Mouse (Mus musculus): ENCODE results near the gene 9230102O04Rik. TPM values are rescaled to one million over a fixed set of nuclear protein-coding genes. Genes with fewer than 3 reads are reported as not detected.

The 9230102O04Rik gene
- not detected in 2 replicates for polyA plus RNA-seq (2015; fragmentation: Nextera tagmentation; extraction: Ambion mirVana)

DNA sequence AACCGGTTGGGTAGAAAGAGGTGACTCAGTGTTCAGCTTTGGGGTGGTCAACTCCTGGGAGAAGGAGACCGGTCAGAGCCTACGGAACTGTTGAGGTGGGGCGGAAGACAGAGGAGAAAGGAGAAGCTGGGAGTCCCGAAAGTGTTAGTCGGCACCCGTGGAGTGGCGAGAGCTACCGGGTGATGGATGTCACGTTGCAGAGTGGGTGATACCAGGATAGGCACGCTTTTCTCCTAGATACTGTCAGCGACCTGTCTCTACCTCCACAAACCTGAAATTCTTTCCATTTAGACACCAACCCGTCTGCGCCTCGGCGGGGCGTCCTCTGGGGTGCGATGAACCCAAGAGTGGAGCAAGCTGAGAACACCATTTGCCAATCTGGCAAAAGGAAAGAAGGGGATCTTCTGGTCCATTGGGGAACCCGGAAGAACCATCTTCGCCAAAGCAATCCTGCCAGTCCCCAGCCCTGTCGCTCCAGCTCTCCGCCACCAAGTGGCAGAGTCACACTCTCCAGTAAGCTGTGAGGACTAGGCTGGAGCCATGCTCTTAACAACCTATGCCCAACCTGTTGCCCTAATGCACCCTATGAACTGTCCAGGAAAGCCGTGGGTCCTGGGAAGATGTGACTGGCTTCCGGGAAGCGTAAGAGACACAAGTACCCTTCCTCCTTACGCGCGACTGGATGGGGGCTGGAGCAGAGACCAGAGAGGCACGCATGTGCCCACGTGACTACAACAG is at the start of gene 9230102O04Rik:
Gene 9230102O04Rik (minus strand): TSS at position 628 of the 738 bp plus-strand sequence.
- Histone ChIP-seq H3K27ac (ENCODE audit: low read length) (no peak within 1 kb of the TSS), H3K9ac (ENCODE audit: low read length) (no peak within 1 kb of the TSS)

DNA sequence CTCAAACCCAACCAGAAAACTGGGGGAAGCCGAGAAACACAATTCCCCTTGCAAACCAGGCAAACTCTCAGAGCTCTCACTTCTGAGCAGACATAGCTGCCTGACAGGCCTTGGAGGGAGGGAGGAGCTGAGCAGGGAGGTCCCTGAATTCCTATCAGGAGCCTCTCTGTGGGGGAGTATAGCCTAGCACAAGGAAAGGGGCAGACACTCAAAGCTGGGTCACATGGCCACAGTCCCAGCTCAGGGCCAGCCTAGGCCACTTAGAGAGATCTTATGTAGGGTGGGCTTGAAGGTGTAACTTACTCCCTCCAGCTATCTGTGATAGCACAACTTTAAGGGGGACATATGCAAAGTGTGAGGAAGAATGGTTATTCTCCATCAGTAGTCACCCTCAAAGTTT is 46.6 kb upstream of the 9230102O04Rik start:
- ATAC-seq (ENCODE audit: low read depth): no peak; the same call in 1 of the 2 replicates

More for the DNA sequence above, at the start of gene 9230102O04Rik:
- Histone ChIP-seq H3K9me3 (ENCODE audit: control insufficient read depth, low read length) (no peaks in the 10 kb centered on the region), H3K4me1 (replicated peaks; ENCODE audit: control insufficient read depth, insufficient read depth, low read length) (no peaks in the 10 kb centered on the region), H3K4me2 (ENCODE audit: low read depth, low read length) (peak within 1 kb of the TSS; percentile 37), H3K36me3 (ENCODE audit: control insufficient read depth, insufficient read depth, low read length) (no peaks in the 10 kb centered on the region), H3K27me3 (ENCODE audit: control insufficient read depth, insufficient read depth, low read depth, low read length) (peaks cover 85% of the 10 kb centered on the region), H3K4me3 (ENCODE audit: low read length) (peak within 1 kb of the TSS; percentile 25)
- peak; percentile 79 for ATAC-seq (ENCODE audit: low read depth)
- under 1% methylated on average over 30 of the region's 30 CpGs for whole genome bisulfite sequencing

DNA sequence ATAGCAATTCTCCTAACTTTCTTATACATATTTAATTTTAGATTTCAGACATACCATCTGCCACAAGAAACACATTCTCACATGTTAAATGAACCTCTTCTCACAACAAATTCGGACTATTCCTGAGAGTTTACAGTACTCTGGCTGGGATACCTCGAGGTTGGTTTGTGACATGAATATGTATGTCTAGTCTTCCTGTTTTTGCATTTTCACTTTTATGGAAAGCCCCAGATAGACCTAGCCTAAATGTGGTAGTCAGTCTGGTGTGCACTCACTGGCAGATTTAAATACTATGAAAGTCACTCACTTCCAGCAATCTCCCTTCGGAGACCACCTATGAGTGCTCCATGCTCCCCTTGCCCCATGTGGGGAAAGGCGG is 37.6 kb upstream of the 9230102O04Rik start:
- H3K9ac ChIP-seq (ENCODE audit: low read length): no peak overlapping the region
- H3K4me3 ChIP-seq (ENCODE audit: low read length): no peak overlapping the region
- 69% methylated on average over 4 of the region's 4 CpGs for WGBS
- no peaks in the 10 kb centered on the region for H3K27me3 ChIP-seq (ENCODE audit: control insufficient read depth, insufficient read depth, low read depth, low read length)
- no peaks in the 10 kb centered on the region for H3K36me3 ChIP-seq (ENCODE audit: control insufficient read depth, insufficient read depth, low read length)
- H3K9me3 ChIP-seq (ENCODE audit: control insufficient read depth, low read length): no peaks in the 10 kb centered on the region
- no peak for ATAC-seq (ENCODE audit: low read depth)
- no peak overlapping the region for H3K27ac ChIP-seq (ENCODE audit: low read length)
- no peak overlapping the region for H3K4me2 ChIP-seq (ENCODE audit: low read depth, low read length)
- H3K4me1 ChIP-seq (replicated peaks; ENCODE audit: control insufficient read depth, insufficient read depth, low read length): no peaks in the 10 kb centered on the region

More for the DNA sequence above, 46.6 kb upstream of the 9230102O04Rik start:
- Histone ChIP-seq H3K36me3 (ENCODE audit: control insufficient read depth, insufficient read depth, low read length) (no peaks in the 10 kb centered on the region), H3K4me1 (replicated peaks; ENCODE audit: control insufficient read depth, insufficient read depth, low read length) (no peaks in the 10 kb centered on the region), H3K4me2 (ENCODE audit: low read depth, low read length) (no peak overlapping the region), H3K27ac (ENCODE audit: low read length) (no peak overlapping the region), H3K4me3 (ENCODE audit: low read length) (no peak overlapping the region), H3K9me3 (ENCODE audit: control insufficient read depth, low read length) (no peaks in the 10 kb centered on the region), H3K9ac (ENCODE audit: low read length) (no peak overlapping the region), H3K27me3 (ENCODE audit: control insufficient read depth, insufficient read depth, low read depth, low read length) (no peaks in the 10 kb centered on the region)
- 33% methylated on average over 1 of the region's 1 CpGs for WGBS

DNA sequence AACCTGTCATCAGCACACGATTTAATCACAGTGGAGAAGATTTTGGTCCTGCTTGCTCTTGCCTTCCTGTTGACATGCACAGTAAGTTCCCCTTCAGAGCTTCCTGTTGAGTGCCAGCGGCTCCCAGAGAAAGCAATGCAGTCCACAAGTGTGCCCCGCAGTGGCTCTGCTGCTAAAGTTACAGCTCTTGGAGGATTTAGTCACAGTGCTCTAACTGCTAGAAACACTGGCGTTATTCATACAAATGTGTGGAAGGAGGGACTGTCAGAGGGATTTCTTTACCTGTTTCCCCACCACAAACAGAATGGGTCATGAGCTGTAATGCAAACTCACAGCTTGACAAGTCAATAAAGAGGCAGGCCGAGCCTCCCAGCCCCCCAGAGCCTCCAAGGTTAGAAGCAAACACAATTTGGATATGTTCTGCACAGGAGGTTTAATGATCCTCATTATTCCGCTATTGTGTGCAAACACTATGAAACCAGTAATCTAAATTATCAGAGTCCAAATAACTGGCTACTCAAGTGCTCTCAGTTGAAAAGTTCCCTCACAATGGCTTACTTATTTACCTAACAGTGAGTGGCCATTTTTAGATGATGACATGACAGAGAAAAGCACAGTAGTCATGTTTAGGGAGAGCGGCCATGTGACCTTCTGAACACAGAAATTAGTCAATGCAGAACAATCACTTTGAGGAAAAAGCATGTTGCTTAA is 37.0 kb upstream of the 9230102O04Rik start:
- H3K4me3 ChIP-seq (ENCODE audit: low read length): no peak overlapping the region
- H3K4me1 ChIP-seq (replicated peaks; ENCODE audit: control insufficient read depth, insufficient read depth, low read length): no peaks in the 10 kb centered on the region
- H3K36me3 ChIP-seq (ENCODE audit: control insufficient read depth, insufficient read depth, low read length): no peaks in the 10 kb centered on the region
- 45% methylated on average over 7 of the region's 7 CpGs for WGBS
- no peaks in the 10 kb centered on the region for H3K27me3 ChIP-seq (ENCODE audit: control insufficient read depth, insufficient read depth, low read depth, low read length)
- H3K27ac ChIP-seq (ENCODE audit: low read length): no peak overlapping the region
- no peaks in the 10 kb centered on the region for H3K9me3 ChIP-seq (ENCODE audit: control insufficient read depth, low read length)
- H3K9ac ChIP-seq (ENCODE audit: low read length): no peak overlapping the region
- no peak overlapping the region for H3K4me2 ChIP-seq (ENCODE audit: low read depth, low read length)
- no peak for ATAC-seq (ENCODE audit: low read depth)

DNA sequence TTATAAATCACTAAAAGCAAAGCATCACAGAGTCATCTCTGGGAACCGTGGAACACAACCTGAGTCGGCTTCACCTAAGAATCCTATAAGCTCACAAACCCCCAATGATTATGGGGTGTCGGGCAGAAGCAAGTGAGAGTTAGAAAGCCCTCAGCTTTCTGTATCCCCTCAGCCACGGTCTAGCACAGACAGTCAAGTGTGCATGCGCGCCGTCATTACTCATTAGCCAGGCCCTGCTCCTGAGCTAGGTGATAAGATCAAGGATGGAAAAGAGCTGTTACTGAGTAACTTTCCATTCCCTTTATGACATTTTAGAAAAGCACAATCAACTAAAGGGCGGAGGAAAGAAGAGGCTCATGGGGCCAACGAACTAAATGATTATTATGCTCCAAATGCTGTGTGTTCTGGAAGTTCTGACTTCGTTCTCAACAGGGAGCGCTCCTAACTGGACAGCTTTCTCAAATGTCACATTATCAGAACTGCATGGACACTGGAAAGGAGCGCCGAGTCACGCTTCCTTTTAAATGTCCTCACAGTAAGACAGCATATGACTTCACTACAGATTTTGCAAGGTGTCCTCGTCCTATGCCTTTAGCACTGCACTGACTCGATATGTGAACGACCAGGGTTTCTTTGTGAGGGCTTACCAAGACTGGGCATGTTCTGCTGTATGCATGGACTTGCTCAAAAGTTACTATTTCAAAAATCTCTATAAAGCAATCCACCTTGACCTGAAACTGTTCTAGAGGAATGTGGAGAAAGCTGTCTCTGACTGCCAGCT is 29.5 kb upstream of the 9230102O04Rik start:
- Histone ChIP-seq H3K9me3 (ENCODE audit: control insufficient read depth, low read length) (no peaks in the 10 kb centered on the region), H3K4me1 (replicated peaks; ENCODE audit: control insufficient read depth, insufficient read depth, low read length) (no peaks in the 10 kb centered on the region), H3K4me2 (ENCODE audit: low read depth, low read length) (no peak overlapping the region), H3K27ac (ENCODE audit: low read length) (no peak overlapping the region), H3K9ac (ENCODE audit: low read length) (no peak overlapping the region), H3K4me3 (ENCODE audit: low read length) (no peak overlapping the region), H3K36me3 (ENCODE audit: control insufficient read depth, insufficient read depth, low read length) (peaks cover 5% of the 10 kb centered on the region), H3K27me3 (ENCODE audit: control insufficient read depth, insufficient read depth, low read depth, low read length) (no peaks in the 10 kb centered on the region)
- ATAC-seq (ENCODE audit: low read depth): peak; percentile 85
- WGBS: 63% methylated on average over 17 of the region's 17 CpGs

DNA sequence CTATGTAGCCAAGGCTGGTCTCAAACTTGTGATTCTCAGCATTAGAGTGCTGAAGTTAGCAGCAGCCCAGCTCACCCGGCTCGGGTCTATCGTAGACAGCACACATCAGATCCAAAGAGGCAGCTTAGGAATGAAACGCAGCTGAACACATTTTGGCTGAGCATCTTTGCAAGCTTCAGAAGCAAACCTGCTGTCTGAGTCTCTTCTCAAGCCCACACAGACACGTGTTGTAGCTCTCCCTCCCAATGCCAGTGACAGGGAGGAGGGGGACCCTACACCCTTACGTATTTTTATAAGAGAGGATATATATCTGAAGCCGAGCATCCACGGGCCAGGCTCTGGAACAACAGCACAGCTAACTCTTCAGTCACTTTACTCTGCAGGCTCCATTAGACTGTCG is 28.3 kb upstream of the 9230102O04Rik start:
- no peaks in the 10 kb centered on the region for H3K4me1 ChIP-seq (replicated peaks; ENCODE audit: control insufficient read depth, insufficient read depth, low read length)
- 88% methylated on average over 9 of the region's 9 CpGs for WGBS
- no peak overlapping the region for H3K4me2 ChIP-seq (ENCODE audit: low read depth, low read length)
- no peak overlapping the region for H3K9ac ChIP-seq (ENCODE audit: low read length)
- no peak for ATAC-seq (ENCODE audit: low read depth)
- peaks cover 5% of the 10 kb centered on the region for H3K36me3 ChIP-seq (ENCODE audit: control insufficient read depth, insufficient read depth, low read length)
- no peaks in the 10 kb centered on the region for H3K27me3 ChIP-seq (ENCODE audit: control insufficient read depth, insufficient read depth, low read depth, low read length)
- H3K27ac ChIP-seq (ENCODE audit: low read length): no peak overlapping the region
- no peaks in the 10 kb centered on the region for H3K9me3 ChIP-seq (ENCODE audit: control insufficient read depth, low read length)
- no peak overlapping the region for H3K4me3 ChIP-seq (ENCODE audit: low read length)

DNA sequence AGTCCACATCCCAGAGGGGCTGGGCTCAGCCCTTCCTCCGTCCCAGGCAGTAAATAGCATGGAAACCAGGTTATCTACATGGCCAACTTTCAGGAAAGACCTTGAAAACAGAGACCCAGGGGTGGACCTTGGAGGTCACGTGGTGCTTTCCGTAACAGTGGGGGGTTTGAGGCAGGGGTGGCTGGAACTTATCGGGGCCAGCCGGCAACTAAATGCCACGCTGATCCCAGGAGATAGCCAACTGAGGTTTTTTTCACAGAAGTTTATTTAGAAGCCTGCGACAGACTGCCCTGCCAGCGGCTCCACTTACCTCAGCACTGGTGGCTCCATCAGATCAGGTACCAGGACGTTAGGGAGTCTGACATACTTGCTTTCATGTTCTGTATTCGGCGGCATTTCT is 16.7 kb upstream of the 9230102O04Rik start:
- H3K4me2 ChIP-seq (ENCODE audit: low read depth, low read length): peak overlapping the region; percentile 43
- H3K9me3 ChIP-seq (ENCODE audit: control insufficient read depth, low read length): no peaks in the 10 kb centered on the region
- H3K27me3 ChIP-seq (ENCODE audit: control insufficient read depth, insufficient read depth, low read depth, low read length): no peaks in the 10 kb centered on the region
- H3K9ac ChIP-seq (ENCODE audit: low read length): no peak overlapping the region
- WGBS: 5% methylated on average over 11 of the region's 11 CpGs
- ATAC-seq (ENCODE audit: low read depth): no peak
- no peak overlapping the region for H3K27ac ChIP-seq (ENCODE audit: low read length)
- peak overlapping the region; percentile 19 for H3K4me3 ChIP-seq (ENCODE audit: low read length)
- no peaks in the 10 kb centered on the region for H3K36me3 ChIP-seq (ENCODE audit: control insufficient read depth, insufficient read depth, low read length)
- no peaks in the 10 kb centered on the region for H3K4me1 ChIP-seq (replicated peaks; ENCODE audit: control insufficient read depth, insufficient read depth, low read length)

DNA sequence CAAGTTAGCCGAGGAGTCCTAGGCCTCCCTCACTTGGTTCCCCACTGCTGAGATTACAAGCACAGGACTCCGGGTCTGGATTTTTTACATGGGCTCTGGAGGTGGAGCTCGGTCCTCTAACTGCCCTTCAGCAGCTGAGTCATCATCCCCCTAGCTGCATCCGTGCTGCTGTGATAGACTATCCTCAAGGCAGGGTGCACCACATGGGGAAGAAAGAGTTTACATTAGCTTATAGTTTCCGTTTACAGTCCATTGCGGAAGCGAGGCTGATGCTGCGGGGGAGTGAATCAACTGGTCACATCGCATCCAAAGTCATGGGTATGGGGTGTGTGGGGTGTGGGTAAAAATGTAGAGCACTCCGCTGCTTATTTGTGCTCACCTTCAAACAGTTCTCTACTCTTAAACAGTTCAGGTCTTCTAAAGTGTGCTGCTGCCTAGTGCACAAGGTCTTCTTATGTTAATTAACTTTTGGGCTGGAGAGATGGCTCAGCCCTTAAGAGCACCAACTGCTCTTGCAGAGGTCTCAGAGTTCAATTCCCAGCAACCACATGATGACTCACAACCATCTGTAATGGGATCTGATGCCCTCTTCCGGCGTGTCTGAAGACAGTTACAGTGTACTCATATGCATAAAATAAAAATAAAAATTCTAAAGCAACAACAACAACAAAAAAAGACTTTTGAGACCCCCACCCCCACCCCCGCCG is 14.7 kb upstream of the 9230102O04Rik start:
- WGBS: 45% methylated on average over 14 of the region's 14 CpGs
- H3K4me3 ChIP-seq (ENCODE audit: low read length): no peak overlapping the region
- H3K27me3 ChIP-seq (ENCODE audit: control insufficient read depth, insufficient read depth, low read depth, low read length): no peaks in the 10 kb centered on the region

More for the DNA sequence above, 14.7 kb upstream of the 9230102O04Rik start:
- no peak for ATAC-seq (ENCODE audit: low read depth)
- Histone ChIP-seq H3K9me3 (ENCODE audit: control insufficient read depth, low read length) (no peaks in the 10 kb centered on the region), H3K27ac (ENCODE audit: low read length) (no peak overlapping the region), H3K9ac (ENCODE audit: low read length) (no peak overlapping the region), H3K4me1 (replicated peaks; ENCODE audit: control insufficient read depth, insufficient read depth, low read length) (no peaks in the 10 kb centered on the region), H3K36me3 (ENCODE audit: control insufficient read depth, insufficient read depth, low read length) (no peaks in the 10 kb centered on the region), H3K4me2 (ENCODE audit: low read depth, low read length) (no peak overlapping the region)
